8 mouse cellular contexts compared by ENCODE assay signal in the genomic region with DNA sequence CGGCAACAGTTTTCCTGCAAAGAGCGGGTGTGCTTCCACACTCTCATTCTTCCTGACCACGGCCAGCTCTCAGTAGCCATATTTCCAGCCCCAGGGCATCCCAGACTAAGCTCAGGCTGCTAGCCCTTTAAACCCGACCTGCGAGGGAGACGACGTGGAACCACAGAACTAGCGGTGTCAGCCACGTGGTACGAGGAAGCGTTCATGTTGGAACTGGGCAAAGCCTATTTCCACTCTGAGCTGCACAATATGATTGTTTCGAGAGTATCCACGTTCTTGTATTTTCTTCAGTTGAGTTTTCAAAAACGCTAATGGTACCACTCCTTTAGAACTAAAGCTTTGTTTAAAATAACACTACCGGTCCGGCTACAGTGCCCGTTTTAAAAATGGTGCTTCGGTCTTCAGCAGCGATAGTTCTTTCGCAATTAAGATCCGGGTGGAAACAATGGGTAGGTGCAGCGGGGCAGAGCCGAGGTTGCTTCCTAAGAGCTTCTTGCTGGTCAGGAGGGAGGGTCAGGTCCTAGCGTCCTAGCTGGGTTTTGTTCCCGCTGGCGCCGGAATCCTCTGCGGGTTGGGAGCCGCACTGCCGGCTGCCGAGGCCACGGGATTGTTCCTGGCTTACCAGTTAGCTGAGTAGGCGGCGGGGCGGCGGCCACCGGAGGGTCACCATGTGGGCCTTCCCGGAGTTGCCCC. TPM values are rescaled to one million over a fixed set of nuclear protein-coding genes. Genes with fewer than 3 reads are reported as not detected.
A peak's percentile ranks its signal among the peaks of the same experiment; 100 is the strongest.
DNase-seq lines count a peak whose midpoint lies in the region; ATAC-seq lines count a peak whose summit lies in the region.

No protein-coding gene starts in this region.

- peaks cover 32% of the 10 kb centered on the region for H3K36me3 ChIP-seq in embryonic facial prominence, embryonic 14.5 days (ENCODE audit: control insufficient read depth, insufficient read depth, low read length)
- peaks cover 9% of the 10 kb centered on the region; the same call in 1 of the 2 replicates for H3K36me3 ChIP-seq in limb, embryonic 11.5 days (ENCODE audit: control insufficient read depth, insufficient read depth, low read length)
- H3K36me3 ChIP-seq in midbrain, embryonic 13.5 days = peaks cover 29% of the 10 kb centered on the region

- 0% methylated on average over 38 of the region's 38 CpGs for WGBS in embryonic facial prominence, embryonic 14.5 days
- WGBS in limb, embryonic 11.5 days = under 1% methylated on average over 38 of the region's 38 CpGs
- under 1% methylated on average over 38 of the region's 38 CpGs for WGBS in midbrain, embryonic 13.5 days

- H3K27ac ChIP-seq in embryonic facial prominence, embryonic 14.5 days (replicated peaks; ENCODE audit: low read depth, low read length) = peak overlapping the region; percentile 81
- peak overlapping the region; percentile 70 for H3K27ac ChIP-seq in limb, embryonic 11.5 days (replicated peaks; ENCODE audit: low read depth, low read length)
- H3K27ac ChIP-seq in midbrain, embryonic 13.5 days = peak overlapping the region; percentile 92

- H3K9ac ChIP-seq in embryonic facial prominence, embryonic 14.5 days (ENCODE audit: low read depth, low read length) = peak overlapping the region; percentile 88
- H3K9ac ChIP-seq in limb, embryonic 11.5 days (ENCODE audit: low read length) = peak overlapping the region; percentile 70
- H3K9ac ChIP-seq in midbrain, embryonic 13.5 days (replicated peaks) = peak overlapping the region; percentile 84

- DNase-seq in 3T3-L1 (ENCODE audit: low read depth, low spot score) = peak; percentile 92
- DNase-seq in adrenal gland, postnatal 36 days = peak; percentile 88 to 90
- DNase-seq in embryonic facial prominence, embryonic 14.5 days (ENCODE audit: low spot score) = peak; percentile 94
- peak; percentile 89 to 94 for DNase-seq in heart, adult 18-20 months
- DNase-seq in kidney, adult 18-20 months = peak; percentile 87
- peak; percentile 86 for DNase-seq in limb, embryonic 11.5 days (ENCODE audit: low spot score)
- DNase-seq in spleen, adult 12 weeks (ENCODE audit: low spot score) = peak; percentile 62

- no peaks in the 10 kb centered on the region for H3K9me3 ChIP-seq in embryonic facial prominence, embryonic 14.5 days (ENCODE audit: control insufficient read depth, low read length)
- no peaks in the 10 kb centered on the region for H3K9me3 ChIP-seq in limb, embryonic 11.5 days (ENCODE audit: control insufficient read depth, low read length)
- no peaks in the 10 kb centered on the region for H3K9me3 ChIP-seq in midbrain, embryonic 13.5 days

- ATAC-seq in embryonic facial prominence, embryonic 14.5 days (ENCODE audit: low read depth) = peak; percentile 93
- ATAC-seq in limb, embryonic 11.5 days (ENCODE audit: insufficient number of reproducible peaks, low FRiP score, low TSS enrichment, low read depth) = peak; percentile 89
- peak; percentile 95 for ATAC-seq in midbrain, embryonic 13.5 days

- peak overlapping the region; percentile 84 for H3K4me2 ChIP-seq in embryonic facial prominence, embryonic 14.5 days (ENCODE audit: low read depth, low read length)
- H3K4me2 ChIP-seq in limb, embryonic 11.5 days (ENCODE audit: low read depth, severe bottlenecking) = peak overlapping the region; percentile 61
- peak overlapping the region; percentile 93 for H3K4me2 ChIP-seq in midbrain, embryonic 13.5 days (replicated peaks)

- peaks cover 10% of the 10 kb centered on the region; the same call in 1 of the 2 replicates for H3K4me1 ChIP-seq in embryonic facial prominence, embryonic 14.5 days (ENCODE audit: control insufficient read depth, insufficient read depth, low read length)
- peaks cover 8% of the 10 kb centered on the region for H3K4me1 ChIP-seq in limb, embryonic 11.5 days (ENCODE audit: control insufficient read depth, insufficient read depth, low read length)
- peaks cover 18% of the 10 kb centered on the region for H3K4me1 ChIP-seq in midbrain, embryonic 13.5 days (replicated peaks)

- H3K4me3 ChIP-seq in embryonic facial prominence, embryonic 14.5 days (ENCODE audit: low read depth, low read length) = peak overlapping the region; percentile 67
- peak overlapping the region; percentile 58 for H3K4me3 ChIP-seq in limb, embryonic 11.5 days (ENCODE audit: low read depth, low read length)
- H3K4me3 ChIP-seq in midbrain, embryonic 13.5 days (replicated peaks) = peak overlapping the region; percentile 86

- no peaks in the 10 kb centered on the region for H3K27me3 ChIP-seq in embryonic facial prominence, embryonic 14.5 days (replicated peaks; ENCODE audit: control insufficient read depth, insufficient read depth, low read length)
- no peaks in the 10 kb centered on the region for H3K27me3 ChIP-seq in limb, embryonic 11.5 days (ENCODE audit: control insufficient read depth, insufficient read depth, low read length)
- no peaks in the 10 kb centered on the region for H3K27me3 ChIP-seq in midbrain, embryonic 13.5 days

RNA-seq across cellular contexts. Expression of gene Dpagt1, which starts 0.7 kb away (rescaled TPM):
- total RNA-seq in adrenal gland, postnatal 36 days (2021) = 10 to 100 TPM; 25.3 to 32.7 TPM
- 34.3 and 34.9 TPM in 2 replicates for polyA plus RNA-seq in embryonic facial prominence, embryonic 14.5 days (2014; fragmentation: Nextera tagmentation; extraction: Ambion mirVana)
- total RNA-seq in heart, adult 18-20 months (2021) = 10 to 100 TPM; 17.8 to 18.2 TPM
- polyA plus RNA-seq in limb, embryonic 11.5 days (2014; fragmentation: Nextera tagmentation; extraction: Ambion mirVana) = 52.3 and 55.8 TPM in 2 replicates
- polyA plus RNA-seq in midbrain, embryonic 13.5 days (2015; fragmentation: Nextera tagmentation; extraction: Ambion mirVana) = 40.8 TPM in 2 replicates

RNA-seq across cellular contexts. Expression of gene C2cd2l, which starts 6.4 kb away (rescaled TPM):
- 10 to 100 TPM; 37.6 to 50.6 TPM for total RNA-seq in adrenal gland, postnatal 36 days (2021)
- polyA plus RNA-seq in embryonic facial prominence, embryonic 14.5 days (2014; fragmentation: Nextera tagmentation; extraction: Ambion mirVana) = 7.3 and 9.5 TPM in 2 replicates
- total RNA-seq in heart, adult 18-20 months (2021) = 10 to 100 TPM; 13.7 to 19.6 TPM
- 6.5 and 7.6 TPM in 2 replicates for polyA plus RNA-seq in limb, embryonic 11.5 days (2014; fragmentation: Nextera tagmentation; extraction: Ambion mirVana)
- 23.0 and 27.3 TPM in 2 replicates for polyA plus RNA-seq in midbrain, embryonic 13.5 days (2015; fragmentation: Nextera tagmentation; extraction: Ambion mirVana)

RNA-seq across cellular contexts. Expression of gene H2afx, which starts 8.0 kb away (rescaled TPM):
- 10 to 100 TPM; 41.3 to 47.7 TPM for total RNA-seq in adrenal gland, postnatal 36 days (2021)
- 202 and 227 TPM in 2 replicates for polyA plus RNA-seq in embryonic facial prominence, embryonic 14.5 days (2014; fragmentation: Nextera tagmentation; extraction: Ambion mirVana)
- 10 to 100 TPM; 10.7 TPM for total RNA-seq in heart, adult 18-20 months (2021)
- 507 and 525 TPM in 2 replicates for polyA plus RNA-seq in limb, embryonic 11.5 days (2014; fragmentation: Nextera tagmentation; extraction: Ambion mirVana)
- polyA plus RNA-seq in midbrain, embryonic 13.5 days (2015; fragmentation: Nextera tagmentation; extraction: Ambion mirVana) = 193 and 209 TPM in 2 replicates

RNA-seq across cellular contexts. Expression of gene Hmbs, which starts 17.5 kb away (rescaled TPM):
- total RNA-seq in adrenal gland, postnatal 36 days (2021) = 10 to 100 TPM; 61.8 to 98.3 TPM
- 98.5 and 99.9 TPM in 2 replicates for polyA plus RNA-seq in embryonic facial prominence, embryonic 14.5 days (2014; fragmentation: Nextera tagmentation; extraction: Ambion mirVana)
- total RNA-seq in heart, adult 18-20 months (2021) = 10 to 100 TPM; 50.0 to 50.8 TPM
- 145 and 153 TPM in 2 replicates for polyA plus RNA-seq in limb, embryonic 11.5 days (2014; fragmentation: Nextera tagmentation; extraction: Ambion mirVana)
- 72.3 and 72.9 TPM in 2 replicates for polyA plus RNA-seq in midbrain, embryonic 13.5 days (2015; fragmentation: Nextera tagmentation; extraction: Ambion mirVana)

RNA-seq across cellular contexts. Expression of gene Hinfp, which starts 21.0 kb away (rescaled TPM):
- total RNA-seq in adrenal gland, postnatal 36 days (2021) = 10 to 100 TPM; 18.9 to 24.4 TPM
- polyA plus RNA-seq in embryonic facial prominence, embryonic 14.5 days (2014; fragmentation: Nextera tagmentation; extraction: Ambion mirVana) = 15.6 and 18.7 TPM in 2 replicates
- total RNA-seq in heart, adult 18-20 months (2021) = 1 to 10 TPM; 8.1 TPM
- polyA plus RNA-seq in limb, embryonic 11.5 days (2014; fragmentation: Nextera tagmentation; extraction: Ambion mirVana) = 19.5 and 28.4 TPM in 2 replicates
- polyA plus RNA-seq in midbrain, embryonic 13.5 days (2015; fragmentation: Nextera tagmentation; extraction: Ambion mirVana) = 37.5 and 38.5 TPM in 2 replicates

Comparison
In these comparisons a context has a peak if more than half of its experiments do, and no peak if none do; other contexts are left out.
1. Peak in every context shown above with its lines: DNase-seq, ATAC-seq, H3K4me3 ChIP-seq and H3K27ac ChIP-seq.